Mouse (Mus musculus) embryonic facial prominence, embryonic 11.5 days (tissue): ENCODE data around the gene Fgd6. TPM values are rescaled to one million over a fixed set of nuclear protein-coding genes. Genes with fewer than 3 reads are reported as not detected.

Experiments used
- ATAC-seq: fragments of 200-750 bp; cut with Nextera tagmentation; replicated peaks from 2 replicates; pipeline ENCODE4 v1.8.0; 2017; ENCODE audit warnings: low read depth; ENCODE audit not compliant: insufficient number of reproducible peaks, low FRiP score, low TSS enrichment
- DNase-seq: peaks from one replicate; pipeline ENCODE4 v3.0.0-alpha.2; 2015; ENCODE audit warnings: low spot score
- H3K27ac ChIP-seq: fragments of 300-500 bp; sonication (generic); replicated peaks from 2 replicates; pipeline ENCODE4 v1.5.1; 2014; ENCODE audit warnings: mild to moderate bottlenecking, low read depth, low read length, control low read depth
- H3K27me3 ChIP-seq: fragments of 300-500 bp; sonication (generic); 2 replicates; pipeline ENCODE4 v1.6.1; 2014; ENCODE audit warnings: mild to moderate bottlenecking, low read length, moderate library complexity, mixed read lengths; ENCODE audit not compliant: control insufficient read depth, insufficient read depth
- H3K36me3 ChIP-seq: fragments of 300-500 bp; sonication (generic); replicated peaks from 2 replicates; pipeline ENCODE4 v1.6.1; 2014; ENCODE audit warnings: low read depth, mild to moderate bottlenecking, low read length, moderate library complexity, mixed read lengths; ENCODE audit not compliant: control insufficient read depth, insufficient read depth
- H3K4me1 ChIP-seq: fragments of 300-500 bp; sonication (generic); 2 replicates; pipeline ENCODE4 v1.6.1; 2014; ENCODE audit warnings: low read length, mixed read lengths; ENCODE audit not compliant: control insufficient read depth, insufficient read depth
- H3K4me2 ChIP-seq: fragments of 300-500 bp; sonication (generic); 2 replicates; pipeline ENCODE4 v1.6.1; 2014; ENCODE audit warnings: low read depth, mild to moderate bottlenecking, control low read depth, low read length, moderate library complexity
- H3K4me3 ChIP-seq: fragments of 300-500 bp; sonication (generic); 2 replicates; pipeline ENCODE4 v1.5.1; 2014; ENCODE audit warnings: low read depth, low read length, control low read depth
- H3K9ac ChIP-seq: fragments of 300-500 bp; sonication (generic); replicated peaks from 2 replicates; pipeline ENCODE4 v1.6.1; 2014; ENCODE audit warnings: mild to moderate bottlenecking, control low read depth, low read length
- H3K9me3 ChIP-seq: fragments of 300-500 bp; sonication (generic); replicated peaks from 2 replicates; pipeline ENCODE4 v1.6.1; 2016; ENCODE audit warnings: mild to moderate bottlenecking, low read length, inconsistent platforms, mixed read lengths; ENCODE audit not compliant: control insufficient read depth
- whole genome bisulfite sequencing: fragments of 180-500 bp; shearing (Covaris S2); extraction: QIAGEN DNeasy Blood & Tissue Kit; methylation state at CpG from one replicate; pipeline ENCODE4 v1.1.7; 2014; 5-methylcytosine and 5-hydroxymethylcytosine counted together
- polyA plus RNA-seq: library from polyadenylated mRNA; unstranded; fragments of >200 nt; fragmentation: Nextera tagmentation; extraction: Ambion mirVana; gene quantifications from 2 replicates; pipeline ENCODE4 v1.2.1, GENCODE M21; 2014

The Fgd6 gene
- polyA plus RNA-seq, 1 experiment from 2014 or later = 4.4 TPM

DNA sequence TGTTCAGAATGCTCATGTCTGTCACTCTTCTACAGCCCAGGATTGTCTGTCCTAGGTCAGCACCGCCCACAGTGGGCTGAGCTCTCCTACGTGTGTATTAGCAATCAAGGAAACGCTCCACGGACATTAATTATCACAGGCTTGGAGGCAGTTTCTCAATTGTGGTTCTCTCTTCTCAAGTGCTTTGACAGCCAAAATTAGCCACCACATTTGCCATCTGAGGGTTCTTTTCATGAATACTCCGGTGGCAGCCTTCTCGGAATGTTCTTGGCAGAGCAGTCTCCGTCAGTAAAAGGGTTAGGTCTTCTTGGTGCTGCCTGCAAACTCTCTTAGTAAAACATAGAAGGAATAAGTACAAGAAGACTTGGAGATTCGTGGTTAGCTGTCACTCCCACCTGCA is 50.5 kb downstream of the Fgd6 start:
- Histone ChIP-seq H3K9me3 (no peaks in the 10 kb centered on the region), H3K27me3 (no peaks in the 10 kb centered on the region), H3K36me3 (no peaks in the 10 kb centered on the region), H3K4me2 (no peak overlapping the region), H3K4me3 (no peak overlapping the region), H3K27ac (no peak overlapping the region), H3K4me1 (no peaks in the 10 kb centered on the region), H3K9ac (no peak overlapping the region)
- 91% methylated on average over 8 of the region's 8 CpGs for WGBS
- no peak for DNase-seq
- ATAC-seq = no peak

DNA sequence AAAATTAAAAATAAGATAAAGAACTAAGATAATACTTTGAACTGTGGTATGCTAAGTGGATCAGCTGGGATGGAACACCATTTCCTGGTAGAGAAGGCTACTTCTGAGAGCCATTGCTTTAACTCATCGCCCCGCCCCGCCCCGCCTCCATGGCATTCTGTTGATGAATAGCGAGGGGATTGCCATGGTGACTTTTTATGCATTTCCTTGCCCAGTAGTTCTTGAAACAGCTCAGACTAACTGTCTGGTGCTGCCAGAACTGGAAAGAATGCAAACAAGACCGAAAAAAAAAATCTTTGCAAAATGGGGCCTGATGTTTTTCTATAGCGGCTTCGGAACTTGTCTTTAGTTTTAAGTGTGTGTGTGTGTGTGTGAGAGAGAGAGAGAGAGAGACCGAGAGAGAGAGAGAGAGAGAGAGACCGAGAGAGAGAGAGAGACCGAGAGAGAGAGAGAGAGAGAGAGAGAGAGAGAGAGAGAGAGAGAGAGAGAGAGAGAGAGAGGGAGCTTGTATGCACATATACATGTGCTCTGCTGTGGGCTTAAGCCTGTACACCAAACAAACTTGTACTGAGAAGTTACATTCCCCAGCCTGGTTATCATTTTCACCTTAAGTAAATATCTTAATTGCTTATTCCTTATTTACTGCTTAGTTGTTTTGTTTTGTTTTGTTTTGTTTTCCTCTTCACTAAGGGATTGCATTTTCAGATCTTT is 51.7 kb downstream of the Fgd6 start:
- WGBS = 82% methylated on average over 8 of the region's 11 CpGs
- no peak overlapping the region for H3K9ac ChIP-seq
- H3K27ac ChIP-seq = no peak overlapping the region
- H3K4me1 ChIP-seq = no peaks in the 10 kb centered on the region
- H3K4me3 ChIP-seq = no peak overlapping the region
- ATAC-seq (no peak), DNase-seq (no peak)
- H3K9me3 ChIP-seq = no peaks in the 10 kb centered on the region
- no peak overlapping the region for H3K4me2 ChIP-seq
- H3K36me3 ChIP-seq = no peaks in the 10 kb centered on the region
- H3K27me3 ChIP-seq = no peaks in the 10 kb centered on the region

DNA sequence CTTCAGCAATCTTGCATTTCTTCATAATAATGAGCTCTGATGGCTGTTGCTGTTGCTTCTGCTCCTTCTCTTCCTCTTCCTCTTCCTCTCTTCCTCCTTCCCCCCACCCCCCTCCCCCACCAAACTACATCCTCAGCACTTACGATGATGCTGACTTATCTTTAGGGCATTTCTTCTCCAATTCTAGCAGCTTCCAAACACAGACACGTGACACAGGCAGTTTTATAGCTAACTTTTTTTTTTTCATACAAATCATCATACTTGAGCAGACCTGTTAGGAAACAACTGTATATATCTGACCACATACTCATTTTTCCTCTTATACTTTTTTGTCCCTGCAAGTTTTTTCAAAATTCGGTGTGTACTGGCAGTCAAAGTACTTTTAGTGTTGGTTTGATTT is 54.2 kb downstream of the Fgd6 start:
- Histone ChIP-seq H3K4me3 (no peak overlapping the region), H3K9me3 (no peaks in the 10 kb centered on the region), H3K4me2 (no peak overlapping the region), H3K9ac (no peak overlapping the region), H3K4me1 (no peaks in the 10 kb centered on the region), H3K27me3 (no peaks in the 10 kb centered on the region), H3K27ac (no peak overlapping the region), H3K36me3 (no peaks in the 10 kb centered on the region)
- no peak for DNase-seq
- WGBS = 91% methylated on average over 3 of the region's 3 CpGs
- no peak for ATAC-seq

DNA sequence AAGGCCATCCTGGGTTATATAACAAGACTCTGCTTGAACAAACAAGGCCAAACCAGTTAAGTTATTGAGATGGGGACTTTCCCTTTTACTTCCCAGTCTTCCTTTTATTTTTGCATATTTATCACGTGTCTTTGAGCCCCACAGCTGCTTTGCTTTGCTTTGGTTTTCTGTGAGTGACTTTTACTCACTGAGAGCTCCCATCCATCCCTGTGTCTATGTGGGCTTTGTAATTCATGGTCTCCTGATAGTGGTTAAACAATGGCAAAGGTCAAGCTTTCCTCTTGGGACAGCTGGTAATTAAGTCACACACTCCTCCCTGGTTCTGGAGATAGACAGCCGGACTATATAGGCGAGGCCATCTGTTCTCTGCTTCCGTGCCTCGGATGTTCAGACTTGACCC is 57.7 kb downstream of the Fgd6 start:
- no peaks in the 10 kb centered on the region for H3K9me3 ChIP-seq
- no peak overlapping the region for H3K4me3 ChIP-seq
- 39% methylated on average over 5 of the region's 5 CpGs for WGBS
- H3K4me1 ChIP-seq = no peaks in the 10 kb centered on the region
- H3K9ac ChIP-seq = no peak overlapping the region
- H3K4me2 ChIP-seq = no peak overlapping the region
- no peaks in the 10 kb centered on the region for H3K36me3 ChIP-seq
- H3K27ac ChIP-seq = no peak overlapping the region
- no peaks in the 10 kb centered on the region for H3K27me3 ChIP-seq
- ATAC-seq (no peak), DNase-seq (no peak)

DNA sequence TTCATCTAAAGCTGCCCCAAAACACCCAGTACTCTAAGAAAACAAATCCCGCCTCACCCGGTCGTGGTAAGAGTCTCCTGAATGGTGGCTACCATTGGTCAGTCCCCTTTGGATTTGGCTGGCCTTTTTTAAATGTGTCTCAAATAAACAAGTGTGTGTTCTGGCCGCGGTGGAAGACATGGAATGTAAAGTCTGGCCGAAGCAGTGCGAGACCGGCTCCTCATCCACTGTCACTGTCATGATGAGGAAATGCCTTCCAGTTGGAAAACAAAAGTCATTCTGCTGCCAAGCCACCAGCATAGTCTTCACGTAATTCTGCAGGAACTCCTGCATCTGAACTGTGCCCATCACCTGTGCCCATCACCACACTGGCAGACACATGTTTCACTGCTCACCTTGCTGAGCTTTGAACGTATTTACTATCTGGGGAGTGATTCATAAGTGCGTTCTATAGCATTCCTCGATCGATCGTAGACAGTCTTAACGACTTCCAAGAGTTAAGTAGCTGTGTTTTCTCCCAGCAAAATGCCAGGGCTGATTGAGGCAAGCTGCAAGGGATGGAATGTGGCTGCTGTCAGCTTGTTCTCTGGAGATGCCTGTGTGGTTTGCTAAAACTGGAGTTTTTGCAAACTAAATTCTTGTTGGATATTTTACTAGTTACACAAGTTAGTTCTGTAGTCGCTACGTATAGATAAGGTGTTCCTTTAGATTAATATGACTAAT is 60.1 kb downstream of the Fgd6 start:
- H3K27me3 ChIP-seq = no peaks in the 10 kb centered on the region
- no peak for ATAC-seq
- H3K36me3 ChIP-seq = no peaks in the 10 kb centered on the region
- WGBS = 85% methylated on average over 17 of the region's 17 CpGs
- H3K9ac ChIP-seq = no peak overlapping the region
- H3K27ac ChIP-seq = no peak overlapping the region
- no peaks in the 10 kb centered on the region for H3K4me1 ChIP-seq
- DNase-seq = no peak
- H3K4me2 ChIP-seq = no peak overlapping the region
- H3K4me3 ChIP-seq = no peak overlapping the region
- H3K9me3 ChIP-seq = no peaks in the 10 kb centered on the region

DNA sequence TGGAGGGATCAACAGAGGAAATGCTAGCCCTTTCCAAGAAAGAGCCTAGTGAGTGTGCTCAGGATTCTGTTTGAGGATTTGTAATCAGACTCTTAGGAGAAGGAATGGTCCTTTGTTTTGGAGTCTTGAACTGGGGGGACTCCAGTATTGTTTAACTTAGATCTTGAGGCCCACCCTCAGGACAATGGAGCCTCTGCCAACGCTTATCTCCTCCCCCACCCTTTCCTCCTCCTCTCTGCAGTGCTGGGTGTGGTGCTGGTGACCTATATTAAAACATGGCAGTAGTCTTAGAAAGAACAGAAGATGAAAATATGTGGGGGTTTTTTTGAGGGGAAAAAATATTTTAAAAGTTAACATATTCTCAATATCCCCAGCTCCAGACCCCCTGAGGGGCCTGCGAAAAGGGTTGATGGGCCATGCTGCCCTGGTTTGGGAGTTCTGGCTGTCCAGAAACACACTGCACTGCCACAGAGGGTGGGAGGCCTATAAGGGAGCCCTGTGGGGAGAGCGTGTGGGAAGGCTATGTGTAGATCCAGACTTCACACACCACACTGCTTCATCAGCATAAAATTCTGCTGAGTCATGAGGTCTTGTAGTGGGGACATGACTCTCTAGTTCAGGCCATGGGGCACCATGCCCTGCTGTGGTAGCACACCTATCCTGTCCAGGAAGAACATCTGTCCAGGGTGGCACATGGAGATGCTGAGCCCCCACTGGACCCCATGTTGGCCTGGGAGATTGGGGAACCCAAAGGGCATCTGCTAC is 61.5 kb downstream of the Fgd6 start:
- DNase-seq (no peak), ATAC-seq (peak; percentile 44; the same call in 1 of the 2 replicates)
- Histone ChIP-seq H3K36me3 (no peaks in the 10 kb centered on the region), H3K27ac (no peak overlapping the region), H3K4me3 (no peak overlapping the region), H3K9me3 (no peaks in the 10 kb centered on the region), H3K27me3 (no peaks in the 10 kb centered on the region), H3K9ac (no peak overlapping the region), H3K4me1 (no peaks in the 10 kb centered on the region), H3K4me2 (no peak overlapping the region)
- 75% methylated on average over 3 of the region's 3 CpGs for WGBS

DNA sequence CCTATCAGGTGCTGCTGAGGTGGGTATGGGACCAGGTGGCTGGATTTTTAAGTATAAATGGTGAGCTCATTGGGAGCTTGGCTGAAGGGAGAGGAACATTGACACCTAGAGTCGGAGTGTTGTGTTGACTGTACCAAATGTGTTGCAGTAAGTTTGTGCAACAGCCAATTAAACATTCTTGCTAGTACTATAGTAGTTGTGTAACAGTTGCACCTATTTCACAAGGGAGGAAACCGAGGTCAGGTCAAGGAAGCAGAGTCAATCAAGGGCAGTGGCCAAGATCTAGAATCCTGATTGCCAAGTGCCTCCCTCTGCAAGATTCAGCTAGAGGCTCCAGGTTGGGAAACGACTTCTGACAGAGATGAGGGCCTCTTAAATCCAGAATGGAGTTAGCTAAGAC is 62.3 kb downstream of the Fgd6 start:
- no peak for ATAC-seq
- no peak overlapping the region for H3K9ac ChIP-seq
- H3K4me1 ChIP-seq = no peaks in the 10 kb centered on the region
- no peaks in the 10 kb centered on the region for H3K36me3 ChIP-seq
- WGBS = 85% methylated on average over 3 of the region's 3 CpGs
- H3K27ac ChIP-seq = no peak overlapping the region
- H3K27me3 ChIP-seq = no peaks in the 10 kb centered on the region
- no peaks in the 10 kb centered on the region for H3K9me3 ChIP-seq
- no peak overlapping the region for H3K4me3 ChIP-seq
- H3K4me2 ChIP-seq = no peak overlapping the region
- DNase-seq = no peak

DNA sequence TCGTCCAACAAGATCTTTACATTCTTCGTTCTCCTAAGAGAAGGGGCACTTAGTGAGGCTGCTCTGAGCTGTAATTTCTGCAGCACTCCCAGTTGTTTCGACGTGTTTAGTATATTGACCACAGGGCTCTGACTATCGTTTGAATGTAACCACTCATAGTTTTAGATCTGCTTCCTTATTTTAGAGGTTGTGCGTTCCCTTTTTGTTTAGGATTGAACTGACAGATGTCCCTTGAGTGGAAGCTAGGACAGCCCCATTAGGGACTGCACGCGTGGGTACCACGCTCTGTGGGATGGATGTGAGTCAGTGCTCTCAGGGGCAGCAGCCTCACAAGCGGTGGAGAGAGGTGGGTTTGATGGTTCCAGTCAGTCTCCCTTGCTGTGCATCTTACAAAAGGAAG is 69.7 kb downstream of the Fgd6 start:
- Histone ChIP-seq H3K27ac (no peak overlapping the region), H3K9me3 (no peaks in the 10 kb centered on the region), H3K27me3 (no peaks in the 10 kb centered on the region), H3K4me1 (no peaks in the 10 kb centered on the region), H3K9ac (no peak overlapping the region), H3K36me3 (no peaks in the 10 kb centered on the region), H3K4me3 (no peak overlapping the region), H3K4me2 (no peak overlapping the region)
- WGBS = 91% methylated on average over 10 of the region's 10 CpGs
- DNase-seq (no peak), ATAC-seq (no peak)
